Mouse (Mus musculus): ENCODE results near the gene Ror1.

The Ror1 gene

DNA sequence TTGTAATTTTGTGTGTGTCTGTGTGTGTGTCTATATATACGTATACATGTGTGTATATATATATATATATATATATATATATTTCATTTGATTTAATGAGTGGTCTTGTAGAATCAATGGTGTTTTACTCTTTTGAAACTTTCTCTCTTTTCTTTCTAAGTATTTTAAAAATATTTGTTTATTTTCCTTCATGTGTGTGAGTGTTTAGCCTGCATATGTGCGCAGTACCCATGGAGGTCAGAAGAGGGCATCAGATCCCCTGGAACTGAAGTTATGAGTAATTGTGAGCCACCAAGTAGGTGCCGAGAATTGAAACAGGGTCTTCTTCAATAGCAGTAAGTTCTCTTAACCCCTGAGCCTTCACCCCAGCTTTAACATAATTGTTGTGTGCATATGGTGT, 20.8 kb downstream of the Ror1 start:
- no peak for DNase-seq (ENCODE audit: low spot score in 2 of 2)

DNA sequence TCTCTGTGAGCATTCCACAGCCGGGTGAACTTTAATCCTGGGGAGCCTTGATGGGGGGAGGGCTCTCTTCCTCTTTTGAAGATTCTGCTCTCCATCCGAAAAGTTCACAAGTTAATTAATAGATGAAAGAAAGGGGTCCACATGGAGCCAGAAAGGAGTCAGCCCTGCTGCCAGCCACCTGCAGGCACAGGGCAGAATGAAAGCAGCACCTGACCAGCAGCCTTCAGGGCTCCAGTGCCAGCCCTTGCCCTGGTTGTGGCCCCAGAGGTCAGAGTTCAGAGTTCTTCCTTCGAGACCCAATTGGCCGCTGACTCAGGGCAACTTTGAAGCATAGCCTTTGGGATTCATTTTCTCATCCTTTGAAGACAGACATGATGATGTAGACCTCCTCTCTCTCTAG, 23.1 kb downstream of the Ror1 start:
- DNase-seq (ENCODE audit: low spot score in 2 of 2) = no peak

DNA sequence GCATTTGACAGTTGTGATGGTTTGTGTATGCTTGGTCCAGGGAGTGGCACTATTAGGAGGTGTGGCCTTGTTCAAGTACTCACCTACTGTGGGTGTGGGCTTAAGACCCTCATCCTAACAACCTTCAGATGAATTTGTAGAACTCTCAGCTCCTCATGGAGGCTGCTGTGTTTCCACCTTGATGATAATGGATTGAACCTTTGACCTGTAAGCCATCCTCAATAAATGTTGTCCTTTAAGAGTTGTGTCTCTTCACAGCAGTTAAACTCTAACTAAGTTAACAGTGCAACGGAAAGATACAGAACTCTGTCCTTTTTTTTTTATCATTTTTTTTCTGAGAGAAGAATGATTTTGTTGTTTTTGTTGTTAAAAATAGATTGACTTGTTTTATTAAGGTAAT, 23.8 kb downstream of the Ror1 start:
- DNase-seq (ENCODE audit: low spot score in 2 of 2) = no peak

DNA sequence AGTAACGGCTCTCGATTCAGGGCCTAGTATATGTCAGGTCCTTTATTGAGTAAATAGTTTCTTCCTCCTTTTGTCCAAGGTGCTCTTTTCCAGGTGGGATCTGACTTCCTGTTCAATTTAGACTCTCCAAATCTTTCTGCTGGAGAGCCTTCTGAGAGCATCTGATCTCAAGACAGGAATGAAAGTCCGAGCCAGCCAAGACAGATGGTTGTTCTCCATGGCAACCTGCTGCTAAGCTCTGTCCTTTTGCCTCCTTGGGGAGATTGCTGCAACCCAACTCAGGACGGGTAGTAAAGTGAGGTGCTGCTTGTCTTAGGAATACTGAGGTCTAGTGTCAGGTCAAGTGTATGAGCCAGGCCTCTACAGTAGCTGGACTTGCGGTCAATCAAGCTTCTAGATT, 25.0 kb downstream of the Ror1 start:
- no peak for DNase-seq (ENCODE audit: low spot score in 2 of 2)

DNA sequence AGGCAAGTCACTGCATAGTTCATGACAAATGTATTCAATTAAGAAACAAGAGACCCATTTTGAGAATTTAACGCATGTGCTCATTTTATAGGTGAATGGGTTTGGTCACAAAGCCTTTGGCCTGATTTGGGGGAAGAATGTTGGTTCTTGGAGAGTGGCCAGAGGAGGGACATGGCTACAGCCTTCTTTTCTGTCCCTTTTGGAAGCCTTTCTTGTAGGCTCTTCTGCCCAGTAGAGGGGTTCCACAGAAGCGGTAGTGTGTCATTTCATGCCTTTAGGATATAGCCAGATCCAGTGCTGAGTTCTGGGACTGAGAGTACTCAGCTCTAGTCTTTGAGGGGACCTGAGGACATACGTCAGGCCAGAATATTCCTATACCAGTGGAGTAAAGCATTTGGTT, 26.8 kb downstream of the Ror1 start:
- DNase-seq (ENCODE audit: low spot score in 2 of 2) = no peak

DNA sequence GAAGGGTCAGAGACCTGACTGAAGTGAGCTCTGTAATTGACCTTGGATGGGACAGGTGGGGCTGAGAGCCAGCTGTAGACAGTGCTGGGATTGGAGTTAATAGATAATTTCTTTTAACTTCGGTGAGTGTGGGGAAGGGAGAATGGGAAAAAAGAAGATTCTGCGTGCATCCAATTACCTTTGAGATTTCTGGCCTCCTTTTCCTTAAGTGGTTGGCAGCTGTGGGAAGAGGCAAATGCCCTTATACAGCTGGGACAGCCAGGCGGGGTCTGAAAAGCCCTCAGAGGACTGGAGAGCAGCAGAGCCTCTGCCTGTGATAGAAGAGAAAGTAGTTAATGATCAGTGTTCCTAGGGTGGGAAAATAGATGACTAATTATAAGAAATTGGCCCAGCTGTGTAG, 27.9 kb downstream of the Ror1 start:
- no peak for DNase-seq (ENCODE audit: low spot score in 2 of 2)

DNA sequence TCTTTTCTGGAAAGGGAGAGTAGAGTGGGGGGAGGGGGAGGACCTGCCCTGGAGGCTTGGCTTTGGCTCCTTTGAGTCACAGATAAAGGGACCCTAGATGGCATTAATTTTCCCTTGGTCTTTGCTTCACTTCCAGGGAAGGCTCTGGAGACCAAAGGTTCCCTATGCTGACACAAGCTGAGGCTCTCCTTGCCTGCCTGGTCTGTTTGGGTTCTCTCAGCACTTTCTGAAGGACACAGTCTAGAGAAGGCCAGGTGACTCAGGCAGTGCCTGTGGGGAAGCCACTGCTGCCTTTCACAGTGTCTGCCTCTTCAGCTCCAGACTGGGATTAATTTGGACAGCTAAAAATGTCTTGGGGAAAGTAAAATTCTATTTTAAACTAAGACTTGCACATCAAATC, 28.5 kb downstream of the Ror1 start:
- DNase-seq (ENCODE audit: low spot score in 2 of 2) = no peak

DNA sequence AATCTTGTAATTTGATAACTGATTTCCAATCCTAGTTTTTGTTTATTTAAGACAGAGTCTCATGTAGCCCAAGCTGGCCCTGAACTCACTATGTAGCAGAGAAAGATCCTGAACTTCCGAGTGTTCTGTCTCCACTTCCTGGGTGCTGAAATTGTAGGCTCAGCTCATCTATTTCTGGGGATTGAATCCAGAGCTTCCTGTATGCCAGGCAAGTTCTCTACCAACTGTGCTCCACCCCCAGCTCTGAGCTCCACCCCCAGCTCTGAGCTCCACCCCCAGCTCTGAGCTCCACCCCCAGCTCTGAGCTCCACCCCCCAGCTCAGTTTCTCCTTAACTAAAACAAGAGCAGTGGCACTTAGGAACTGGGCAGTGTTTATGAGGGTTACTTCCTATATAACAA, 29.3 kb downstream of the Ror1 start:
- no peak for DNase-seq (ENCODE audit: low spot score in 2 of 2)

DNA sequence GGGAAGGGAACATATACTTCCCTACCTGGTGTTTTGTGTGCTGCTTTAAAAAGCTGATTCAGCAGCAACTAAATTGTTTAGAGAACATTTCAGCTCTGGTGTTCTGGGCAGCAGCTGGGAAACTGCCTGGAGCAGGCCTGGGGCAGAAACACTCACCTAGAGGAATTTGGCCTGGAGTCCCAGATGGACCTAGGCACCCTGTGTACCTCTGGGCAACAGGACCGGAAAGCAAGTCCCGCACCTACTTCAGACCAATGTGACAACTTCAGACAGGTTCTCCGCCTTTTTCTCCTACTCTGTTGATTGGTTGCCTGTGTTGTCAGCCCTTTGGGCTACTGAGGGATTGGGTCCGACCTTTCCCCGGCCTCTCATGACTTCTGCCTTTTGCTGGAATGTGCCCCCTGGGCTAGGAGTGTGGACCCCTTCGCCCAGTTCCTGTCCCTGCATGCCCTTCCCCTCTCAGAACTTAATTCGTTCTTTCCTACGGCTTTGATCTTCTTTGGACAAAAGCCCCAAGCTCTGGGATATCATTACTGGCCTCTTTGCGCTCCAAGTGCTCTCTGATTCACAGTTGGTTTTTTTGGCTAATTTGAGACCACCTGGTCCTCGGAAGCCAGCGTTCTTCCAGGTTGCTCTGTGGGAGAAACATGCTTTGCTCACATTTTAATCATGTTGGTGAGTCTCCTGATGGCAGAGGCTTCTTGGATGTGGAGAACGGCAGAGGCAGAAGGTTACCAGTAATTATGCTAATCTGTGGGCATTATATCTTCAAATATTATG, 31.1 kb downstream of the Ror1 start:
- DNase-seq (ENCODE audit: low spot score in 2 of 2) = no peak

DNA sequence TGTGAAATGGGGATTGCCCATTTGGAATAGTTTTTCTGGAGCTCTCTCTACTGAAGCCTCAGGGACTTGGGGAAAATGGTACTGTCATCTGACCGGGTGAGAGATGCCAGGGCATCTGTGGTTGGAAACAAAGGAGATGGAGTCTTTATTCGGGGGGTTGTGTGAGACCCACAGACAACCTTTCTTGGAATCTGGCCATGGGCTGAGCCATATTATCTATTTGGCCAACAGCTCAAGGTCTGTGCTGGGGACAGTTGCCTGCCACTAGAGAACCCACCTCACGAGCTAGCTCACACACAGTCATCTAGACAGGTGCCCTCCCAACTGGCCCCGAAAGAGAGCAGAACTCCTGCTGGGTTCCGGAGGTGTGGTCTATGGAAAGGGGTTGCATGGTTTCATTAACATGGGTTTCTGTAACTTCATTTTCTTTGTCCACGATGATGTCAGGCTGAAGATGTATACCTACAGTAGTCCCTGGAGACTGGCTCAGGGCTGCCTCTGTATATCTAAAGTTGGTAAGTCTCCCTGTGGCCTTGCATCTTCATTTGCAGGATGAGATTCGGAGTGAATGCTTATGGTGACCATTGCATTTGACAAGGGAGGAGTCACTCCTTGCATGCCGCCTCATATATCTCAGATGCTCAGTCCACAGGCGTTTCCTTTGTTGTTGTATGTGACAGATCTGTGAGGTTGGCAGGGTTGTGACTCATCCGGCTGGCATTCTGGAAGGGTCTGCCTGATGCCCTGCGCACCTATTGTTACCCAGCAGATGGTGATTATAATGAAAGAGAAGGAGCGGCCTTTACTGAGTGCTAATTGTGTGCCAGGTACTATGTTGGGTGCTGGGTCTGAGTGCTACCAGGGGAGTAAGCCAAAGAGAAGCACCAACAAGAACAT, 32.7 kb downstream of the Ror1 start:
- no peak for DNase-seq (ENCODE audit: low spot score in 2 of 2)

DNA sequence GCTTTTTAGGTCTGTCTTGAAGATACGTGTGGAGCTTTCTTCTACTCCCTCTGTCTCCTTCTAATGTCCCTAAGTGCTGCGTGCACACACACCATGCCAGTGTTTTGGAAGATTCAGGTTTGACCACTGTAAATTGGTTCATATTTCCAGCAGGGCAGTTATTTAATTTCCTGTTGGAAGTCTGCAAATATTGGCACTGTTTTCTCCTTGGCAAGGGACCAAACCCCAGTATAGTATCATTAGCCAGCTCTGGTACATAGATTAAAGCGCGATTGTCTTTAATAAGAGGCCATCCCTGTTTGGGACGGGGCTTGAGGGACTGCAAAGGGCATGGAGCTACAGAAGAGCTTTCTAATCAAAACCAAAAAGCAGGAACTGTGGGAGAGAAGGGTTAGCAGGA, 33.6 kb downstream of the Ror1 start:
- no peak for DNase-seq (ENCODE audit: low spot score in 2 of 2)

DNA sequence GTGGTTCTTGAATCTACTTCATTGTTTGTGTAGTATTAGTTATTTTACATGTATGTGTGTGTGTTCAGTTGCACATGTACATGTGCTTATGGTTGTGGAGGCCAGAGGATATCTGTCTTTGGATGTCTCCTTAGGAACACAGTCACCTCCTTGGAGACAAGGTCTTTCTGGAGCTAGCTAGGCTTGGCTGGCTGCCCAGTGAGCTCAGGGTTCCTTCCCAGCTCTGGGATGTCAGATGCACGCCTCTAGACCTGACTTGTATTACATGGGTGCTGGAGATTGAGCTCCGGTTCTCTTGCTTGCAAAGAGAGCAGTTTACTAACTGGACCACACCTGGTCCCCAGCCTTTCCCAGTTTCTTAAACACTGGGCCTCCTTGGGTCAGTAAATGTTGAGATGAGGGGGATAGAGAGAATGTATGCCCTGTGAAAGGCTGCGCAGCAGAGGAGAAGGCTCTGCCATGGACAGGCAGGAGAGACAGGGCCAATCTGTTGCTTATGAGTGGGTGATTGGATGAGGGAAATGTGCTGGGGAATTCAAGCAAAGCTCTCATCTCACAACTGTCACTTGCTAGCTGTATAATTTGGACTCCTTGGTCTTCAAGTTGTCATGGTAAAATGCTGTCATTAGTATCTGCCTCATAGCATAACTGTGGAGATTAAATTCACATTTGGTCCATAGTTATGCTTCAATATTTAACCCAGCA, 35.3 kb downstream of the Ror1 start:
- no peak for DNase-seq (ENCODE audit: low spot score in 2 of 2)

DNA sequence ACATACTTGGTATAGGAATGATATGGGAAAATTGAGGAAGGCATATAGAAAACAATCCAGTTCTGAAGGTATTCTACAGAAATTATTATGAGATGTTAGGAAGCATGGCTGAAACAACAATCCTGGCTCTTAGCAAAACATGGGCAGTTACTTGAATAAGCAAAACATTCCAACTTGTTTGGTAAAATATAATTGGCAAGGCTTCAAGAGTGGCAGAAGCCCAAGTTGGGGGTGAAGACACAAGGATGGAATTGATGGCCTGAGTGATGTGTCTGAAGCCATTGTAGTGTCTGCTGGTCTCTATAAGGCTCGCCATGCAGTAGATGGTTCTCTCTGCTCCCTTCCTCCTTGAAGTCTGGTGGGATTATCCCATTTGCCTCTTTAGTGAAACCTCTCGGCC, 35.9 kb downstream of the Ror1 start:
- DNase-seq (ENCODE audit: low spot score in 2 of 2) = no peak

DNA sequence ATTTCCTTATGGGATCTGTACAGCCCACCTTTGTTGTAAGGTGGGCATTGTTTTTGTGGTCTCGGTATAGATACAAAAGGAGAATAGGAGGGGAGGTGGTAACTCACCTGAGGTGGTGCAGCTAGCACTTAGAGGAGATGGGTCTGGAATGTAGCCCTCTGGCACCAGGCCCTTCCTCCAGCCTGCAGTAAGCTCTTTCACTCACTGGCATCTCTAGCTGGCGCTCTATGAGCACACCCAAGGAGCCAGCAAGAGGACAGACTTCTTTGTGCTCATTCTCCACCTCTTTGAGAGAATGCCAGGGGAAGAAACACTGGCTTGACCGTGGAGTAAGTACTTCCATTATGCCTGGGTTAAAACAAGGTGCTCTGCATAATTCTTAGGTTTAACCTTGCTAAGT, 36.7 kb downstream of the Ror1 start:
- no peak for DNase-seq (ENCODE audit: low spot score in 2 of 2)

DNA sequence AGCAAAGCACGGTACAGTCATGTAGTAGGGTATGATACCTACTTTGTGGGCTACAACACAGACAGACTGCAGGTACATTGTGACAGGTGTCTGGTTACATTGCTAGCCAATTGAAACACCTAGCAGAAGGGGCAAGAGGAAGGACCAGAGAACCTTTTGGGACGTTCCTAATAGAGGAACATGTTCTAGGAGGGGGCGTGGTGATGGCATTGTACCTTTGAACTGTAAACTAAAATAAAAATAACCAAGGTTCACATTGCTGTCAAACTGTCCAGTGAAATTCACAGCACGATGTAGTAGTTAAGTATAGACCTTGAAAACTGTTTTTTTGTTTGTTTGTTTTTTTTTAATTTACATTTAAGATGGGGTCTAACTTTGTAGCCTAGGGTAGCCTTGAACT, 40.5 kb downstream of the Ror1 start:
- DNase-seq (ENCODE audit: low spot score in 2 of 2) = no peak

DNA sequence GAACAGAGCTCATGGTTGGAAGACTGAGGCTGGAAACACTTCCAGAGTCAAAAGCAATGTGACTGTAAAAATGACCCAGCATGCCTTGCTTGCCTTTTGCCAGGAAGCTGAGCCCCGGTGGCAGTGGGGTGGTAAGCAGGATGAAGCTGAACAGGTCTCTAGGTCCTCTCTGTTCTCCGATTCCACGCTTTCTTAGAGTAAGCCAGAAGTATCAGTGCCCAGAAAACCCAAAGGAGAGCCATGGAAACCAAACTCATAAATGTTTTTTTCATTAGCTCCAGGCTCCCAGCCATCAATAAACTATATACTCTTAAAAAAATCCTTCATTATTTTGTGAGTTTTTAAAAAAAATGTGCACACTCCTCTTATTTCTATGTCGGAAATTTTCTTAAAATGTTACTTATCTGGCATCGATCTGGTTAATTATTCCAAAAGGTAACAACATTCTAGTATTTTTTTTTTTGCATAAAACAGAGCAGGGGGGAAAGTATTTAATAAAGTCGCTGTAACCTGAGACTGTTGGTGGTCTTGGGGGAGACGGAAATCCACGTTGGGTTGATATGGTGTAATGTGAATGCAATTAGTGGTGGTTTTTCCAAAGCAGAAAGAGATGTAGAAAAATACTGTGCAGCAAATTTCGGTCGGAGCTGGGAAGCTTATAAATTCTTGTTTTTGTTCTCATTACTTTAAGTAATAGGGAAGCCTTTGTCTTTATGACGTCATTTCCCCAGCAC, 41.7 kb downstream of the Ror1 start:
- no peak for DNase-seq (ENCODE audit: low spot score in 2 of 2)

DNA sequence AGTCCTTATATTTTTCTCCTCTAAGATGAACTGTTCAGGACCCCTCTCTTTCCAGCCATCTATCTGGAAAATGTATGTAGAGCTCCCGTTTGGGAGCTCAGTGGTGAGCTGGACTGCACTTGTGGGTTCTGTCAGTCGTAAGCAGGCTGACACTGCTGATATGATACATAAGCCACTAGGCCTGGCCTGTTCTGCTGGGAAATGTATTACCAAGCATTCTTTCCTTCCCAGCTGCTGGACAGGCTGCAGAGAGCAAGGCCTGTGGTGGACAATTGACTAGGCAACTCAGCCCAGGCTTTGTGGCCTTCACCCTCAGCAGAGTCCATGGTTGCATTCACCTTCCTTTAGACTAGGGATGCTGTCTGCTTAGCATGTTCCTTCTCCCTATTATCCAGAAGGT, 46.0 kb downstream of the Ror1 start:
- no peak for DNase-seq (ENCODE audit: low spot score in 2 of 2)

DNA sequence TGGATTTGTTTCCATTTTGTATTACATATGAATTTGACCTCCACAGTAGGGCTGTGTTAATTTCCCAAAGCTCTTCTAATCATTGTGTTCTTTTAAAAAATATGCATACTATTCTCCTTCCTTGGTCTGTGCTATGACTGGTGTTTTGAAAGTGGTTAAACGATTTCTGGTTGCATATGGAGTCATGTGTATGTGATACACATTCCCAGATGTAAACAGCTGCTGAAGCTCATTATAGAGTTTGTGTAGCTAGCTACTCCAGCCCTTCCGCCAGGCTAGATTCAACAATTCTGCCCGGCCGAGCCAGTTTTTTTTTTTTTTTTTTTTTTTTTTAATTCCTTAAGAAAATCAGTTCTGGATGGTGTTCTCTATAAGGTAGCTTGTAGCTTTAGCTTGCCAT, 49.2 kb downstream of the Ror1 start:
- no peak for DNase-seq (ENCODE audit: low spot score in 2 of 2)

DNA sequence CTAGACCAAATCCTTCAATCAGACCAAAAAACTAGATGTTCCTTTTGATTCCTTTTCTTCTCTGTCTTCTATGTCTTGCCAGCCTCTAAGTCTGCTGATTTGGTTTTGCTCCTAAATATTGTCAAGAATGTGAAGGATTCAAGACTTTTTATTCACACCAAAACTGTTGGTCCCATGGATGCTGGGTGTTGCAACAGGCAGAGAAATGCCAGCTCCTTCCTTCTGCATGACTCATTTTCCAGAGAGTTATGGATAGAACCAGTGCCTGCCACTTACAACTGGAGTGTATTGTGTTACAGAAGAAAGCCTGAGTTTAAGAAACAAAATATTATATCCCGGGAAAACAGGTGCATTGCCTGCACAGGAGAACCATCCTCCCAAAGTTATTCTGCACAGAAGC, 55.2 kb downstream of the Ror1 start:
- DNase-seq (ENCODE audit: low spot score in 2 of 2) = no peak

DNA sequence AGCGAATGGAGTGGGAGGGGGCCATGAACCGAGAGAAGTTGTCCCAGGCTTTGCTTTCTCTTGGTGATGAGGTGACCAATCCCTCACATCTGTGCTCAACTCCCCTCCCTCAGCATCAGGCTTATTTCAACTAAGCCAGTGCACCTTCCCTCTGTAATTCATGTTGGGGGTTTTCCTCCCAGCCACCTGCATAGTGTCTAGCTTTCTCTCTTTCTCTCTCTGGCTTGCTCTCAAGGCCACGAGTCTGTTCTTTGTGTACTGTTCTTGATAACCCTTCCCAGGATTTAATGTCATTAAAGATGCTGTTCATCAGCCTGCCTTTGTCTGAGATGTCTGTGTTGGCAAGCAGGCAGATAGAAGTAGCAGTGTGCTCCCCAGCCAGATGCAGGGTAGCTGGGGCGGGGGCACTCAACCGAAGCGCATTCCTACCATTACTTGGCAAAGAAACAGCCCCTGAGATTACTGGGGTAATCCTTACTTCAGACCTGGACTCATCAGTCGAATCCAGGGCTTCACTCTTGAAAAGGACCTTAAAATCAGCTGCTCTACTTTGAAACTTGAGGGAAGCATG, 59.1 kb downstream of the Ror1 start:
- no peak for DNase-seq (ENCODE audit: low spot score in 2 of 2)

DNA sequence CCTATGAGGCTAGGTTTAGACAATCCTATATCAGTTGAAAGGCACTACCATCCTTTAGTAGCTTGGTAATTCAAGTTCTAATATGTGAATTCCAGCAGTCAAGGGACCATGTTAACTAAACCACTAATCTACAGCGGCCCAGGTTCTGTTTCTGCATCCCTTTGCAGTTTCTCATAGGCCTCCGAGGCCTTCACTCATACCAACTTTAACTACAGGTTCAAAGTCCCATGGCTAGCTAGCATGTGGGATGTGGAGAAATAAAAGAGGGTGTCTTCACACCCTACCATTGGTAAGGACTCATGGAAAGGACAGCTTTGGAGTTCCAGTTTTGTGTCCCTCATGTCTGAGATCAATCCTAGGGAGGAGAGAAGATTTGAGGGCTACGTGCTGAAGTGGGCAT, 60.1 kb downstream of the Ror1 start:
- no peak for DNase-seq (ENCODE audit: low spot score in 2 of 2)

DNA sequence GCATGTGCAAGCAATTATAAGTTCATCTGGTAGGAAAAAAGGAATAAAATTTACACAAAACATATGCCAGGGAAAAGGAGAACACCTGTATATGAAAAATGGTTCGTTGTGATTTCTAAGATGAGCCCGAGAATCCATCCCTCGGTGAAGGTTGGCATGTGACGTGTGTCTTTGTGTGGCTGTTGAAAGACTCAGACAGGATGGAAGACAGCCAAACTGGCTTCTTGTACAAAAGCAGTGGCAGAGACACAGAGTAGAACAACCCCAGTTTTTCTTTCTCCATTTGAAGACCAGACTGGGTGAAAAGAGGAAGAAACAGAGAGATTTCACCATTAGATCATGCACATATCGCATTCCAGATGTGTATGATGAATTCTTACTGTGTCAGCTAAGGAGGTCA, 62.8 kb downstream of the Ror1 start:
- no peak for DNase-seq (ENCODE audit: low spot score in 2 of 2)

All from urinary bladder, adult 18-20 months (tissue).